Mouse (Mus musculus): ENCODE results near the gene Gm26602. TPM values are rescaled to one million over a fixed set of nuclear protein-coding genes. Genes with fewer than 3 reads are reported as not detected.
A peak's percentile ranks its signal among the peaks of the same experiment; 100 is the strongest.

The Gm26602 gene
- polyA plus RNA-seq, 1 experiment from 2014 or later, result 5.9 TPM

- no peaks in the 10 kb centered on the region for H3K9me3 ChIP-seq (ENCODE audit: control insufficient read depth, low read length)
- H3K27me3 ChIP-seq (ENCODE audit: control insufficient read depth, insufficient read depth, low read length), result peaks cover 60% of the 10 kb centered on the region
- 2% methylated on average over 21 of the region's 21 CpGs for whole genome bisulfite sequencing
- peaks cover 22% of the 10 kb centered on the region for H3K4me1 ChIP-seq (ENCODE audit: control insufficient read depth, insufficient read depth, low read length)
- no peak for ATAC-seq (ENCODE audit: low read depth)
- no peak overlapping the region for H3K27ac ChIP-seq (ENCODE audit: low read depth, low read length)
- no peak overlapping the region for H3K4me2 ChIP-seq (ENCODE audit: low read depth, low read length)
- H3K36me3 ChIP-seq (ENCODE audit: control insufficient read depth, insufficient read depth, low read length), result no peaks in the 10 kb centered on the region
- H3K4me3 ChIP-seq (ENCODE audit: low read depth, low read length), result no peak overlapping the region
- no peak overlapping the region for H3K9ac ChIP-seq (replicated peaks; ENCODE audit: low read depth, low read length)
Measured at GRCm38 (mm10) chr10:79919251-79919849, 8.7 kb downstream of the Gm26602 start.

- peak overlapping the region; percentile 44; the same call in 1 of the 2 replicates for H3K4me2 ChIP-seq (ENCODE audit: low read depth, low read length)
- H3K4me1 ChIP-seq (ENCODE audit: control insufficient read depth, insufficient read depth, low read length), result peaks cover 16% of the 10 kb centered on the region
- no peak for ATAC-seq (ENCODE audit: low read depth)
- WGBS, result 14% methylated on average over 26 of the region's 26 CpGs
- 0 out of 2 replicates have a peak overlapping the region, but pooled peaks have one; percentile 7 for H3K9ac ChIP-seq (replicated peaks; ENCODE audit: low read depth, low read length)
- H3K36me3 ChIP-seq (ENCODE audit: control insufficient read depth, insufficient read depth, low read length), result no peaks in the 10 kb centered on the region
- H3K9me3 ChIP-seq (ENCODE audit: control insufficient read depth, low read length), result no peaks in the 10 kb centered on the region
- H3K27me3 ChIP-seq (ENCODE audit: control insufficient read depth, insufficient read depth, low read length), result peaks cover 60% of the 10 kb centered on the region
- no peak overlapping the region; the same call in 1 of the 2 replicates for H3K4me3 ChIP-seq (ENCODE audit: low read depth, low read length)
- no peak overlapping the region for H3K27ac ChIP-seq (ENCODE audit: low read depth, low read length)
Measured at GRCm38 (mm10) chr10:79920056-79920890, 9.6 kb downstream of the Gm26602 start.

- Histone ChIP-seq H3K4me2 (ENCODE audit: low read depth, low read length) (peak within 1 kb of the TSS; percentile 44), H3K4me3 (ENCODE audit: low read depth, low read length) (peak within 1 kb of the TSS; percentile 12), H3K4me1 (ENCODE audit: control insufficient read depth, insufficient read depth, low read length) (peaks cover 10% of the 10 kb centered on the region), H3K9ac (replicated peaks; ENCODE audit: low read depth, low read length) (0 out of 2 replicates have a peak within 1 kb of the TSS, but pooled peaks have one; percentile 32), H3K27ac (ENCODE audit: low read depth, low read length) (no peak within 1 kb of the TSS), H3K9me3 (ENCODE audit: control insufficient read depth, low read length) (no peaks in the 10 kb centered on the region), H3K36me3 (ENCODE audit: control insufficient read depth, insufficient read depth, low read length) (no peaks in the 10 kb centered on the region), H3K27me3 (ENCODE audit: control insufficient read depth, insufficient read depth, low read length) (peaks cover 60% of the 10 kb centered on the region)
- WGBS, result 3% methylated on average over 34 of the region's 41 CpGs
- ATAC-seq (ENCODE audit: low read depth), result no peak
Measured at GRCm38 (mm10) chr10:79920958-79921535, 10.4 kb downstream of the Gm26602 start, which contains the start of gene R3hdm4. Gene R3hdm4, minus strand, starts transcription at chr10:79921208.

- H3K4me1 ChIP-seq (ENCODE audit: control insufficient read depth, insufficient read depth, low read length), result peaks cover 11% of the 10 kb centered on the region
- H3K27ac ChIP-seq (ENCODE audit: low read depth, low read length), result no peak overlapping the region
- no peaks in the 10 kb centered on the region for H3K36me3 ChIP-seq (ENCODE audit: control insufficient read depth, insufficient read depth, low read length)
- 2% methylated on average over 34 of the region's 34 CpGs for WGBS
- H3K4me2 ChIP-seq (ENCODE audit: low read depth, low read length), result peak overlapping the region; percentile 44
- ATAC-seq (ENCODE audit: low read depth), result no peak
- H3K9me3 ChIP-seq (ENCODE audit: control insufficient read depth, low read length), result no peaks in the 10 kb centered on the region
- H3K4me3 ChIP-seq (ENCODE audit: low read depth, low read length), result peak overlapping the region; percentile 12
- H3K9ac ChIP-seq (replicated peaks; ENCODE audit: low read depth, low read length), result 0 out of 2 replicates have a peak overlapping the region, but pooled peaks have one; percentile 32
- H3K27me3 ChIP-seq (ENCODE audit: control insufficient read depth, insufficient read depth, low read length), result peaks cover 60% of the 10 kb centered on the region
Measured at GRCm38 (mm10) chr10:79921572-79921971, 10.9 kb downstream of the Gm26602 start.

DNA sequence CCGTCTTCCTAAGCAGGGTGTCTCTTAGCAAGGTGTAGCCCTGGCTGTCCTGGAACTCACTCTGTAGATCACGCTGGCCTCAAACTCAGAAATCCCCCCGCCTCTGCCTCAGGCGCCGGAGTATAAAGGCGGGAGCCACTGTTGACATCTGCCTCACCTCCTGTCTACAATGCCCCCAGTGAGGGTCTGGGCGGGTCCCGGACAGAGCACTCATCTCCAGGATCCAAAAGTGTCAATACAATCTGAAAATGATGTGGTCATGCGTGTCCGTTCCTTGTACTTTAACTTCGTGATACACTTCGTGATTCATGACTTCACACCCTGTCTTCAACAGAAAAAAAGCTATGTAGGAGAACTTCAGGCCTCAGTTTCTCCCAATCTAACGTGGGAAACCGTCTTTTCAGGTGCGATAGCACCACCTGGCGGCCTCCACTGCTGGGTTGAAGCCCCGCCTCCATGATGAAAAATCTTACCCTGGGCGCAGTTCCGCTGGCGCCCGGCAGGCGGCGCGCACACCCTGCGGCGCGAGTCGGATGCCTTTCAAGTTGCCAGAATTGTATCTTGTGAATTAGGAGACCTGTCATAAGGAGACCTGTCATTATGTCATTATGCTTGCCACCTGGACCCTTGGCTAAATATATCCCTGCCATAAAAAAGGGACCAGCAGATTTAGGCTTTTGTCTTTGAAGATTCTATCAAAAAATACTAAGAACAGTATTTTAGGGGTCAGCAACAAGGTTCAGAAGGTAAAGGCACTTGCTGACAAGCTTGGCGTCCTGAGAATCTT lies 14.5 kb downstream of the Gm26602 start:
- no peak for ATAC-seq (ENCODE audit: low read depth)
- Histone ChIP-seq H3K4me2 (ENCODE audit: low read depth, low read length) (peak overlapping the region; percentile 83; the same call in 1 of the 2 replicates), H3K4me1 (ENCODE audit: control insufficient read depth, insufficient read depth, low read length) (peaks cover 14% of the 10 kb centered on the region)

GRCm38 (mm10) chr10:79925785-79926490 lies 15.3 kb downstream of the Gm26602 start:
- peaks cover 16% of the 10 kb centered on the region for H3K4me1 ChIP-seq (ENCODE audit: control insufficient read depth, insufficient read depth, low read length)
- H3K4me3 ChIP-seq (ENCODE audit: low read depth, low read length), result peak overlapping the region; percentile 88
- H3K27me3 ChIP-seq (ENCODE audit: control insufficient read depth, insufficient read depth, low read length), result peaks cover 24% of the 10 kb centered on the region
- ATAC-seq (ENCODE audit: low read depth), result no peak
- peak overlapping the region; percentile 91 for H3K9ac ChIP-seq (replicated peaks; ENCODE audit: low read depth, low read length)
- H3K9me3 ChIP-seq (ENCODE audit: control insufficient read depth, low read length), result no peaks in the 10 kb centered on the region
- peak overlapping the region; percentile 83 for H3K4me2 ChIP-seq (ENCODE audit: low read depth, low read length)
- no peak overlapping the region; the same call in 1 of the 2 replicates for H3K27ac ChIP-seq (ENCODE audit: low read depth, low read length)
- 11% methylated on average over 15 of the region's 15 CpGs for WGBS
- 0 out of 2 replicates have a peak, but pooled peaks cover 2% of the 10 kb centered on the region for H3K36me3 ChIP-seq (ENCODE audit: control insufficient read depth, insufficient read depth, low read length)

More for the DNA sequence above, 14.5 kb downstream of the Gm26602 start:
- Histone ChIP-seq H3K9ac (replicated peaks; ENCODE audit: low read depth, low read length) (no peak overlapping the region), H3K36me3 (ENCODE audit: control insufficient read depth, insufficient read depth, low read length) (no peaks in the 10 kb centered on the region), H3K27ac (ENCODE audit: low read depth, low read length) (no peak overlapping the region), H3K27me3 (ENCODE audit: control insufficient read depth, insufficient read depth, low read length) (peaks cover 32% of the 10 kb centered on the region), H3K9me3 (ENCODE audit: control insufficient read depth, low read length) (no peaks in the 10 kb centered on the region), H3K4me3 (ENCODE audit: low read depth, low read length) (no peak overlapping the region)
- 10% methylated on average over 29 of the region's 29 CpGs for WGBS

DNA sequence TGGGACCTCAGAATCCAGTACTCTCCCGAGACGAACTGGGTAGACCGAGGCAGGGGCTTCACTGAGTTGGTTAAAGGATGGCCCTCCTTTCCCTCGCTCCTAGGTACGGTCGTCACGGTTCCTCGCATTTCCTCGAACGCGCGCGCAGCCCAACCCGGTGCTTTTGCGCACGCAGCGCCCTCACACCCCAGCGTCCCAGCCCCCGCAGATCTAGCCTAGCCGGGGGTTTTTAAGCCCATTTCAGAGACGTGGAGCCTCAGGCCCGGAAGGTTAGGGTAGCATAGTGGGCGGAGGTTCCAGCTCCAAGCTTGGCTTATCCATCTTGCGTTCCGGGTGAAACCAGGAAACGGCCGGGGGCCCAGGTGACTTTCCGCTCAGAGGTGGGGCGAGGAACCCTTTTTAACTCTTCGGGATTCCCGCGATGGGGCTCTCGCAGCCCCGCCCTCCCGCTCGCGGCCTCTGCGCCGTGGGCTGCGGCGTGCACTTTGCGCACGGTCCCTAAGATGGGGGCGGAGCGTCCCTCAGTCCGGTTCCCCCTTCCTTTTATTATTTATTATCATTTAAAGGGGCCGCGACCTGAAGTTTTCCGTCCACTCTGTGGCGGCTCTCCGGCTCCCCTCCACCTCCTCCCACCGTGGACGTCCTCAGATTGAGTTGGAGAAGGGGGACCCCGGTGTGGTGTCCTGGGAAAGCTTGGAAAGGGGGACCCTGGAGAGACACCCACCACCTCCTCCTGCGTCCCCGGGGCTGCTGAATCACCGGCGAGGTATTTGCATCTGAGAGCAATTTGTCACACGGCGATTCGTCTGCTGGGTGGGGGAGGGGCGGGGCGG lies 16.1 kb downstream of the Gm26602 start, which contains the start of gene Arid3a:
Gene Arid3a, plus strand, starts transcription at position 553 of the 833 bp plus-strand sequence.
- Histone ChIP-seq H3K27ac (ENCODE audit: low read depth, low read length) (peak within 1 kb of the TSS; percentile 92), H3K9me3 (ENCODE audit: control insufficient read depth, low read length) (no peaks in the 10 kb centered on the region), H3K27me3 (ENCODE audit: control insufficient read depth, insufficient read depth, low read length) (peaks cover 17% of the 10 kb centered on the region), H3K4me3 (ENCODE audit: low read depth, low read length) (peak within 1 kb of the TSS; percentile 88), H3K4me1 (ENCODE audit: control insufficient read depth, insufficient read depth, low read length) (peaks cover 15% of the 10 kb centered on the region), H3K4me2 (ENCODE audit: low read depth, low read length) (peak within 1 kb of the TSS; percentile 83), H3K36me3 (ENCODE audit: control insufficient read depth, insufficient read depth, low read length) (0 out of 2 replicates have a peak, but pooled peaks cover 6% of the 10 kb centered on the region), H3K9ac (replicated peaks; ENCODE audit: low read depth, low read length) (peak within 1 kb of the TSS; percentile 91)
- WGBS, result under 1% methylated on average over 63 of the region's 63 CpGs
- peak; percentile 73 for ATAC-seq (ENCODE audit: low read depth)

Data from neural tube, embryonic 14.5 days (tissue).